Mouse (Mus musculus): ENCODE measurements around the gene Tmem121. TPM values are rescaled to one million over a fixed set of nuclear protein-coding genes. Genes with fewer than 3 reads are reported as not detected.

Gene Tmem121
- polyA plus RNA-seq, 1 experiment from 2014 or later: 52.2 TPM

DNA sequence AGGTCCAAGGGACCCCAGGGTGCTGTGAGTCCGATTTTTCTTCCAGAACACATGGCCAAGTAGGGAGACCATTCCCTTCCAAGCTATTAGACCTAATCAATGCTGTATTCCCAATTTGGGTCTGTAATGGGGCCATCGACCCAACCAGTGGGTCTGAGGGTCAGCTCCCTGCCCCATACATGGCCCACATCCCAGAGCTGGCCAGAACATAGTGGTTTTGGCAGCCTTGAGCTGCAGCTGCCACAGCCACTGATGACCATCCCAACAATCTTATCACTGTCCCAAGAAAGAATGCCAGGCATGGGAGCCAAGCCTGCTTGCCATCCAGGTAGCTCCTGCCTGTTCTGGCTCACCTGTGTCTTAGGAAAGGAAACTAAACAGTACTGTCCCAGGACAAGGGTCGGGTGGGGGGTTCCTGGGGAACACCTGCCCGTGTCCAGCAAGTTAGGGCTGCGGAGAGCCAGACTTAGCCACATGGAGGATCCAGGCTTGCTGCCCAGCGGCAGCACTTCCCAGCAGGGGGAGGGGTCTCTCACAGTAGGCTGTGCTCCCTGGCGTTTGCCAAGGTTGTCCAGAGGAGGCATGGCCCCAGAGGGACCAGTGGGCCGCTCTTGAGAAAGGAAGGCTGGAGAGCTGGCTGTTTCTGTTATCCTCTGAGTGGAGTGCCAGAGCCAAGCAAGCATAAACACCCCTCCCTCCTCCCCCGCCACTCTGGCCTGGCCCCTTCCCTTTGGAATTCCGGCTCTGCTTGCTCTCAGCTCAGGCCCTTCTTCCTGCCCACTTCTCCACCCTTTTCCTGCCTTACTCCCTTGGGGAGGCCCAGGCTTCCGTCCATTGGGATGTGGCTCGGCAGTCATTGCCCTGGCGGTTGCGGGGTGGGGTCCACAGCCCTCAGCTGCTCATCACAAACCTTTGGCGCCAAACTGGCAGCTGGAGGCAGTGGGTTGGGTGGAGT, 43.4 kb upstream of the Tmem121 start:
- Histone ChIP-seq H3K9me3 (replicated peaks) (no peaks in the 10 kb centered on the region), H3K9ac (replicated peaks) (peak overlapping the region; percentile 59), H3K36me3 (peaks cover 31% of the 10 kb centered on the region), H3K4me3 (replicated peaks) (peak overlapping the region; percentile 71), H3K27me3 (replicated peaks) (0 out of 2 replicates have a peak, but pooled peaks cover 4% of the 10 kb centered on the region), H3K4me2 (peak overlapping the region; percentile 60), H3K27ac (replicated peaks) (peak overlapping the region; percentile 89), H3K4me1 (peaks cover 63% of the 10 kb centered on the region)
- ATAC-seq (ENCODE audit: low FRiP score): no peak
- 18% methylated on average over 15 of the region's 15 CpGs for WGBS

DNA sequence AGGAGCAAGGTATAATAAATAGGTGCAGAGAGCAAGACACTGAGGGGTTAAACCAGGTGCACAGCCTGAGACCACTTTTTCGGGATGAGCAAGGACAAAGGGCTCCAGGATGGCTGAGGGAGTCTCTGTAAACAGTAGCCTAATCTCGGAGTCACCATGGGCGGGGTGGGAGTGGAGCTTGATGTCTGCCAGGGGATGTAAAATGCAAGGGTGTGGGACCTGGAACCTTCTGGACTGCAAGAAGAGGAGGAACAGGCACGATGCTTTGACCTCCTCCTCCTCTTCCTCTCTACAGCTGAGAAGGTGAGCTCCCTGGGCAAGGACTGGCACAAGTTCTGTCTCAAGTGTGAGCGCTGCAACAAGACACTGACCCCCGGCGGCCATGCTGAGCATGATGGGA, 42.6 kb upstream of the Tmem121 start:
- Histone ChIP-seq H3K4me3 (replicated peaks) (peak overlapping the region; percentile 71), H3K4me1 (peaks cover 70% of the 10 kb centered on the region), H3K36me3 (peaks cover 27% of the 10 kb centered on the region), H3K27ac (replicated peaks) (peak overlapping the region; percentile 89; the same call in 1 of the 2 replicates), H3K27me3 (replicated peaks) (0 out of 2 replicates have a peak, but pooled peaks cover 4% of the 10 kb centered on the region), H3K4me2 (peak overlapping the region; percentile 60), H3K9ac (replicated peaks) (peak overlapping the region; percentile 59), H3K9me3 (replicated peaks) (no peaks in the 10 kb centered on the region)
- WGBS: 70% methylated on average over 7 of the region's 7 CpGs
- ATAC-seq (ENCODE audit: low FRiP score): no peak

DNA sequence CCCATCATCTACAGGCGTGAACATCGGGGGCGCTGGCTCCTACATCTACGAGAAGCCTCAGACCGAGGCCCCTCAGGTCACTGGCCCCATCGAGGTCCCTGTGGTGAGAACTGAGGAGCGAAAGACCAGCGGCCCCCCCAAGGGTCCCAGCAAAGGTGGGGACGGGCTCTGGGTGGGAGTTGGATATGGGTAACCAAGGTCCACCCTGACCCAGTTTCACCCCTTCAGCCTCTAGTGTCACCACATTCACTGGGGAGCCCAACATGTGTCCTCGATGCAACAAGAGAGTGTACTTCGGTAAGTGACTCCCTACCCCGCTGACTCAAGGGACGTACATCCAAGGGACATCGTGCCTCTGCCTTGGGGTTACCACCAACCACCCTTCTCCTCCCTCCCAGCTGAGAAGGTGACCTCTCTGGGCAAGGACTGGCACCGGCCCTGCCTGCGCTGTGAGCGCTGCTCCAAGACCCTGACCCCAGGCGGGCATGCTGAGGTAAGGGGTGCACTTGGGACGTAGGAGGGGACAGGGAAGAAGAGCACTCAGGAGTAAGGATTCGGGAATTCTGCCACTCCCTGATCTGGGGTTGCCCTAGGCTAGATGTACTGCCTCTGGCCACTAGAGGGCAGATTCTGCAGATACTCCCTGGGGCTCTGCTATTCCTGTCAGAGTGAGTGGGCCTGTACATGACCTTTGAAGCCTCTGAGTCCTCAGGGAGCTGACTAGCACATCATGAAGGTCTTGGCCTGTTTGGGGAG, 41.6 kb upstream of the Tmem121 start:
- WGBS: 79% methylated on average over 20 of the region's 20 CpGs
- ATAC-seq (ENCODE audit: low FRiP score): no peak
- H3K9ac ChIP-seq (replicated peaks): no peak overlapping the region
- no peak overlapping the region for H3K27ac ChIP-seq (replicated peaks)
- H3K27me3 ChIP-seq (replicated peaks): peaks cover 4% of the 10 kb centered on the region; the same call in 1 of the 2 replicates
- H3K36me3 ChIP-seq: peaks cover 21% of the 10 kb centered on the region
- no peak overlapping the region; the same call in 1 of the 2 replicates for H3K4me2 ChIP-seq
- H3K4me3 ChIP-seq (replicated peaks): no peak overlapping the region
- peaks cover 68% of the 10 kb centered on the region for H3K4me1 ChIP-seq
- H3K9me3 ChIP-seq (replicated peaks): no peaks in the 10 kb centered on the region

GRCm38 (mm10) chr12:113144886-113145285, 40.8 kb upstream of the Tmem121 start:
- Histone ChIP-seq H3K9ac (replicated peaks) (no peak overlapping the region), H3K27me3 (replicated peaks) (peaks cover 4% of the 10 kb centered on the region; the same call in 1 of the 2 replicates), H3K27ac (replicated peaks) (no peak overlapping the region), H3K4me1 (peaks cover 61% of the 10 kb centered on the region), H3K4me3 (replicated peaks) (no peak overlapping the region), H3K9me3 (replicated peaks) (no peaks in the 10 kb centered on the region), H3K4me2 (no peak overlapping the region), H3K36me3 (peaks cover 21% of the 10 kb centered on the region)
- ATAC-seq (ENCODE audit: low FRiP score): no peak
- WGBS: 91% methylated on average over 16 of the region's 16 CpGs

GRCm38 (mm10) chr12:113145591-113145990, 40.1 kb upstream of the Tmem121 start:
- Histone ChIP-seq H3K36me3 (peaks cover 21% of the 10 kb centered on the region), H3K9me3 (replicated peaks) (no peaks in the 10 kb centered on the region), H3K4me3 (replicated peaks) (no peak overlapping the region), H3K27ac (replicated peaks) (no peak overlapping the region), H3K9ac (replicated peaks) (no peak overlapping the region), H3K4me2 (no peak overlapping the region), H3K4me1 (peaks cover 60% of the 10 kb centered on the region), H3K27me3 (replicated peaks) (peaks cover 7% of the 10 kb centered on the region; the same call in 1 of the 2 replicates)
- WGBS: 90% methylated on average over 5 of the region's 5 CpGs
- no peak for ATAC-seq (ENCODE audit: low FRiP score)

GRCm38 (mm10) chr12:113146112-113147057, 39.3 kb upstream of the Tmem121 start, which contains the start of gene Crip1:
Gene Crip1, plus strand, starts transcription at chr12:113146316.
- 9% methylated on average over 45 of the region's 45 CpGs for WGBS
- Histone ChIP-seq H3K36me3 (peaks cover 21% of the 10 kb centered on the region), H3K27ac (replicated peaks) (peak within 1 kb of the TSS; percentile 37), H3K27me3 (replicated peaks) (peaks cover 15% of the 10 kb centered on the region), H3K9me3 (replicated peaks) (no peaks in the 10 kb centered on the region), H3K9ac (replicated peaks) (no peak within 1 kb of the TSS), H3K4me1 (peaks cover 57% of the 10 kb centered on the region), H3K4me3 (replicated peaks) (no peak within 1 kb of the TSS), H3K4me2 (peak within 1 kb of the TSS; percentile 40)
- ATAC-seq (ENCODE audit: low FRiP score): no peak

DNA sequence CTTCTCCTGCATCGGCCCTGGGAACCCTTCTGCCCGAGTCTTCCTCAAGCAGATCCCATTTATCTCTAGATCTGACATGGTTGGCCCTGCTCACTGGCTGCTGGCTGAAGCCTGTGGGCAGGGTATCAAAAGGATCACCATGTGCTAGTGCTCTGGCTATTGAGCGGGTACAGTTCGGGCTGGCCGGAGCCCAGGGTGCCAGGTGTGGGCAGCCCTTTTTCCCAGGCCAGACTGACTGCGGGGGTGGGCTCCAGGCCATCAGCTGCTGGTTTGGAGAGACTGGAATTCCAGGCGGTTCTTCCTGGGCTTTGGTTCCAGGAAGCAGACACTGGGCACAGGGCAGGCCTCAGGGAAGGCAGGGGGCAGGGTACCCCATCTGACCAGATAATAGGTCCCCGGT, 38.2 kb upstream of the Tmem121 start:
- ATAC-seq (ENCODE audit: low FRiP score): no peak
- Histone ChIP-seq H3K9ac (replicated peaks) (no peak overlapping the region), H3K4me1 (peaks cover 54% of the 10 kb centered on the region), H3K27ac (replicated peaks) (peak overlapping the region; percentile 37; the same call in 1 of the 2 replicates), H3K27me3 (replicated peaks) (peaks cover 19% of the 10 kb centered on the region), H3K36me3 (peaks cover 21% of the 10 kb centered on the region), H3K4me2 (no peak overlapping the region), H3K4me3 (replicated peaks) (no peak overlapping the region), H3K9me3 (replicated peaks) (no peaks in the 10 kb centered on the region)
- 59% methylated on average over 8 of the region's 8 CpGs for WGBS

- Histone ChIP-seq H3K4me1 (peaks cover 44% of the 10 kb centered on the region), H3K9ac (replicated peaks) (no peak overlapping the region)
- 45% methylated on average over 16 of the region's 16 CpGs for WGBS
Measured at GRCm38 (mm10) chr12:113148381-113149035, 37.2 kb upstream of the Tmem121 start.

DNA sequence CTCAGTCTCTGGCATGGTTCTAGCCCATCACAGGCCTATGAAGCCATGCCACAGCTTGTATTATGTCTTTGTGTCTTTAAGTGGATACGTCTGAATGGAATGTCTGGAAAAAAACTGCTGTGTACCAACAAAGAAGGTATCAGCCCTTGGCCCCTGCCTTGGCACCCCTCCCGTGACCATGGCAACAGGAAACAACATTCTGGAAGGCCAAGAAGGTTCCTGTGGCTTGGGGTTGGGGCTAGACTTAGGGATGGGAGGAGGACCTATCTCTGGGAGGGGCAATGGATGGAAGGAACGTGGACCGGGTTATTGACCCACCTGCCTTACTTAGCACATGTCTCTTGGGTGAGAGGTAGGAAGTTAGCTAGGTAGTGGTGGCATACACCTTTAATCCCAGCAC, 36.4 kb upstream of the Tmem121 start:
- Histone ChIP-seq H3K27ac (replicated peaks) (no peak overlapping the region), H3K27me3 (replicated peaks) (peaks cover 28% of the 10 kb centered on the region), H3K9ac (replicated peaks) (no peak overlapping the region), H3K4me2 (no peak overlapping the region), H3K4me1 (peaks cover 36% of the 10 kb centered on the region), H3K9me3 (replicated peaks) (no peaks in the 10 kb centered on the region), H3K36me3 (peaks cover 13% of the 10 kb centered on the region), H3K4me3 (replicated peaks) (no peak overlapping the region)
- ATAC-seq (ENCODE audit: low FRiP score): no peak
- WGBS: 59% methylated on average over 4 of the region's 4 CpGs

More at GRCm38 (mm10) chr12:113148381-113149035, 37.2 kb upstream of the Tmem121 start:
- Histone ChIP-seq H3K9me3 (replicated peaks) (no peaks in the 10 kb centered on the region), H3K4me2 (no peak overlapping the region), H3K36me3 (peaks cover 21% of the 10 kb centered on the region), H3K27ac (replicated peaks) (no peak overlapping the region), H3K4me3 (replicated peaks) (no peak overlapping the region), H3K27me3 (replicated peaks) (peaks cover 26% of the 10 kb centered on the region)
- no peak for ATAC-seq (ENCODE audit: low FRiP score)

- Histone ChIP-seq H3K4me3 (replicated peaks) (no peak overlapping the region), H3K4me2 (no peak overlapping the region), H3K27me3 (replicated peaks) (peaks cover 28% of the 10 kb centered on the region), H3K36me3 (peaks cover 7% of the 10 kb centered on the region), H3K4me1 (peaks cover 39% of the 10 kb centered on the region), H3K9ac (replicated peaks) (no peak overlapping the region), H3K9me3 (replicated peaks) (no peaks in the 10 kb centered on the region), H3K27ac (replicated peaks) (no peak overlapping the region)
- ATAC-seq (ENCODE audit: low FRiP score): no peak
- 75% methylated on average over 3 of the region's 3 CpGs for WGBS
Measured at GRCm38 (mm10) chr12:113149896-113150295, 35.8 kb upstream of the Tmem121 start.
